Comparison of ENCODE assay signal across 7 mouse cellular contexts in genomic region chr13:54054962-54055361, GRCm38 (mm10). TPM values are rescaled to one million over a fixed set of nuclear protein-coding genes. Genes with fewer than 3 reads are reported as not detected.
DNase-seq lines count a peak whose midpoint lies in the region; ATAC-seq and TF ChIP-seq lines count a peak whose summit lies in the region.

No protein-coding gene starts in this region.

- peak; percentile 41 for ATAC-seq in lung, postnatal 0 days
- ATAC-seq in intestine, postnatal 0 days, result no peak

- no peaks in the 10 kb centered on the region for H3K9me3 ChIP-seq in lung, postnatal 0 days (ENCODE audit: low read length)
- H3K9me3 ChIP-seq in forebrain, embryonic 10.5 days, result no peaks in the 10 kb centered on the region
- H3K9me3 ChIP-seq in intestine, postnatal 0 days (ENCODE audit: control insufficient read depth), result no peaks in the 10 kb centered on the region

- no peak for DNase-seq in lung, postnatal 0 days (ENCODE audit: low spot score)
- DNase-seq in lung, adult 18-20 months, result no peak
- DNase-seq in forebrain, embryonic 10.5 days (ENCODE audit: extremely low spot score, low spot score), result peak; percentile 29
- DNase-seq in right cerebral cortex, postnatal 25 days, result peak; percentile 20
- DNase-seq in adrenal gland, adult 8-10 months, result no peak
- no peak for DNase-seq in cerebellum, adult 11 months

- no peaks in the 10 kb centered on the region for H3K36me3 ChIP-seq in lung, postnatal 0 days (ENCODE audit: insufficient read depth, low read length)
- no peaks in the 10 kb centered on the region for H3K36me3 ChIP-seq in forebrain, embryonic 10.5 days (replicated peaks)
- no peaks in the 10 kb centered on the region for H3K36me3 ChIP-seq in intestine, postnatal 0 days (ENCODE audit: control insufficient read depth, insufficient read depth)

- TF ChIP-seq CTCF in lung, postnatal 0 days (IDR thresholded peaks at IDR 0.05), result no peak
- TF ChIP-seq CTCF in intestine, postnatal 0 days (IDR thresholded peaks at IDR 0.05; ENCODE audit: low read depth), result no peak

- H3K27me3 ChIP-seq in lung, postnatal 0 days (replicated peaks; ENCODE audit: insufficient read depth, low read length), result peaks cover 8% of the 10 kb centered on the region; the same call in 1 of the 2 replicates
- peaks cover 47% of the 10 kb centered on the region for H3K27me3 ChIP-seq in forebrain, embryonic 10.5 days (ENCODE audit: poor library complexity, severe bottlenecking)
- peaks cover 28% of the 10 kb centered on the region for H3K27me3 ChIP-seq in intestine, postnatal 0 days (replicated peaks; ENCODE audit: control insufficient read depth, insufficient read depth, low read length)

- peak overlapping the region; percentile 76 for H3K4me2 ChIP-seq in lung, postnatal 0 days (replicated peaks; ENCODE audit: low read depth, low read length)
- peak overlapping the region; percentile 67 for H3K4me2 ChIP-seq in intestine, postnatal 0 days (replicated peaks; ENCODE audit: low read depth)

- no peaks in the 10 kb centered on the region for H3K4me1 ChIP-seq in lung, postnatal 0 days (ENCODE audit: insufficient read depth, low read depth, low read length)
- peaks cover 22% of the 10 kb centered on the region for H3K4me1 ChIP-seq in forebrain, embryonic 10.5 days
- no peaks in the 10 kb centered on the region for H3K4me1 ChIP-seq in intestine, postnatal 0 days (replicated peaks; ENCODE audit: control insufficient read depth, insufficient read depth, low read length)

- no peak for TF ChIP-seq EP300 in lung, postnatal 0 days (IDR thresholded peaks at IDR 0.05)

- H3K4me3 ChIP-seq in lung, postnatal 0 days (ENCODE audit: low read depth, low read length), result peak overlapping the region; percentile 40
- H3K4me3 ChIP-seq in forebrain, embryonic 10.5 days, result peak overlapping the region; percentile 66
- H3K4me3 ChIP-seq in intestine, postnatal 0 days (ENCODE audit: low read depth, low read length), result peak overlapping the region; percentile 37

- WGBS in lung, postnatal 0 days, result 2% methylated on average over 18 of the region's 20 CpGs
- 0% methylated on average over 20 of the region's 20 CpGs for WGBS in forebrain, embryonic 10.5 days
- WGBS in intestine, postnatal 0 days, result 2% methylated on average over 20 of the region's 20 CpGs

- H3K27ac ChIP-seq in lung, postnatal 0 days (ENCODE audit: low read length), result no peak overlapping the region
- peak overlapping the region; percentile 44; the same call in 1 of the 2 replicates for H3K27ac ChIP-seq in forebrain, embryonic 10.5 days
- H3K27ac ChIP-seq in intestine, postnatal 0 days (ENCODE audit: low read depth, low read length), result no peak overlapping the region

- no peak overlapping the region for H3K9ac ChIP-seq in lung, postnatal 0 days (replicated peaks; ENCODE audit: low read depth)
- 0 out of 2 replicates have a peak overlapping the region, but pooled peaks have one; percentile 1 for H3K9ac ChIP-seq in intestine, postnatal 0 days (ENCODE audit: low read depth, low read length)

RNA-seq across cellular contexts. Expression of gene Drd1, which starts 0.5 kb away (rescaled TPM):
- polyA plus RNA-seq in lung, postnatal 0 days (2015; fragmentation: Nextera tagmentation; extraction: Ambion mirVana), result 0.13 and 0.18 TPM in 2 replicates
- not detected in 2 replicates for polyA plus RNA-seq in forebrain, embryonic 10.5 days (2016; fragmentation: Nextera tagmentation; extraction: Ambion mirVana)
- polyA plus RNA-seq in intestine, postnatal 0 days (2015; fragmentation: Nextera tagmentation; extraction: Ambion mirVana), result 0.04 and 0.20 TPM in 2 replicates
- total RNA-seq in adrenal gland, adult 8-10 months (2022), result under 1 TPM in 3 of 4 experiments, not detected in 1; 0.07 to 0.15 (median 0.11) TPM

RNA-seq across cellular contexts. Expression of gene Sfxn1, which starts 16.7 kb away (rescaled TPM):
- polyA plus RNA-seq in lung, postnatal 0 days (2015; fragmentation: Nextera tagmentation; extraction: Ambion mirVana), result 18.9 and 19.1 TPM in 2 replicates
- 96.2 and 98.2 TPM in 2 replicates for polyA plus RNA-seq in forebrain, embryonic 10.5 days (2016; fragmentation: Nextera tagmentation; extraction: Ambion mirVana)
- polyA plus RNA-seq in intestine, postnatal 0 days (2015; fragmentation: Nextera tagmentation; extraction: Ambion mirVana), result 49.1 and 52.3 TPM in 2 replicates
- 10 to 100 TPM; 46.9 to 62.5 (median 52.4) TPM for total RNA-seq in adrenal gland, adult 8-10 months (2022)

Comparison
In these comparisons a context has a peak if more than half of its experiments do, and no peak if none do; other contexts are left out.
1. DNase-seq: peak in forebrain, embryonic 10.5 days (single experiment) and right cerebral cortex, postnatal 25 days (single experiment); none in lung, postnatal 0 days (single experiment), lung, adult 18-20 months (0 of 2), adrenal gland, adult 8-10 months (single experiment) and cerebellum, adult 11 months (single experiment).
2. Peak in every context shown above with its lines, with median percentiles within 50 percentile points of each other: H3K4me3 ChIP-seq.